Mouse (Mus musculus) embryonic facial prominence, embryonic 13.5 days (tissue): ENCODE results near the gene Cul7. TPM values are rescaled to one million over a fixed set of nuclear protein-coding genes. Genes with fewer than 3 reads are reported as not detected.

Experiments
- ATAC-seq: fragments of 200-750 bp; cut with Nextera tagmentation; 2 replicates; pipeline ENCODE4 v1.8.0; 2017; ENCODE audit warnings: low read depth; ENCODE audit not compliant: insufficient number of reproducible peaks, insufficient read depth, low FRiP score, low TSS enrichment
- H3K27ac ChIP-seq: fragments of 300-500 bp; sonication (generic); 2 replicates; pipeline ENCODE4 v1.5.1; 2015; ENCODE audit warnings: moderate library complexity, mild to moderate bottlenecking, inconsistent platforms
- H3K27me3 ChIP-seq: fragments of 300-500 bp; sonication (generic); 2 replicates; pipeline ENCODE4 v1.6.1; 2015; ENCODE audit warnings: mild to moderate bottlenecking, inconsistent platforms
- H3K36me3 ChIP-seq: fragments of 300-500 bp; sonication (generic); 2 replicates; pipeline ENCODE4 v1.6.1; 2015; ENCODE audit warnings: mild to moderate bottlenecking, inconsistent platforms
- H3K4me1 ChIP-seq: fragments of 300-500 bp; sonication (generic); 2 replicates; pipeline ENCODE4 v1.6.1; 2015; ENCODE audit warnings: inconsistent platforms
- H3K4me2 ChIP-seq: fragments of 300-500 bp; sonication (generic); 2 replicates; pipeline ENCODE4 v1.6.1; 2015; ENCODE audit warnings: moderate library complexity, mild to moderate bottlenecking, inconsistent platforms
- H3K4me3 ChIP-seq: fragments of 300-500 bp; sonication (generic); 2 replicates; pipeline ENCODE4 v1.5.1; 2015; ENCODE audit warnings: mild to moderate bottlenecking, inconsistent platforms
- H3K9ac ChIP-seq: fragments of 300-500 bp; sonication (generic); 2 replicates; pipeline ENCODE4 v1.6.1; 2015; ENCODE audit warnings: mild to moderate bottlenecking, inconsistent platforms
- H3K9me3 ChIP-seq: fragments of 300-500 bp; sonication (generic); 2 replicates; pipeline ENCODE4 v1.6.1; 2016; ENCODE audit warnings: inconsistent platforms
- WGBS: fragments of 180-500 bp; shearing (Covaris S2); methylation state at CpG from one replicate; pipeline ENCODE4 v1.1.7; 2015; ENCODE audit warnings: mixed read lengths; 5-methylcytosine and 5-hydroxymethylcytosine counted together
- polyA plus RNA-seq: library from polyadenylated mRNA; unstranded; fragments of >200 nt; fragmentation: Nextera tagmentation; extraction: Ambion mirVana; gene quantifications from 2 replicates; pipeline ENCODE4 v1.2.1, GENCODE M21; 2015

The Cul7 gene
- polyA plus RNA-seq, 1 experiment from 2014 or later, result 57.4 TPM

- WGBS, result 8% methylated on average over 36 of the region's 36 CpGs
- ATAC-seq, result peak; percentile 82
- H3K4me1 ChIP-seq, result peaks cover 16% of the 10 kb centered on the region
- peak within 1 kb of the TSS; percentile 94 for H3K9ac ChIP-seq
- H3K27ac ChIP-seq, result peak within 1 kb of the TSS; percentile 64
- H3K36me3 ChIP-seq, result peaks cover 26% of the 10 kb centered on the region
- H3K27me3 ChIP-seq, result no peaks in the 10 kb centered on the region
- H3K4me2 ChIP-seq, result peak within 1 kb of the TSS; percentile 100
- H3K4me3 ChIP-seq, result peak within 1 kb of the TSS; percentile 100
- no peaks in the 10 kb centered on the region for H3K9me3 ChIP-seq
Measured at GRCm38 (mm10) chr17:46710959-46711597, 60.9 kb downstream of the Cul7 start, which contains the start of gene Pex6. TSS of gene Pex6 (plus strand) at chr17:46711463.

- WGBS, result under 1% methylated on average over 67 of the region's 76 CpGs
- peak overlapping the region; percentile 64 for H3K27ac ChIP-seq
- peak overlapping the region; percentile 94 for H3K9ac ChIP-seq
- H3K4me2 ChIP-seq, result peak overlapping the region; percentile 100
- ATAC-seq, result no peak; the same call in 1 of the 2 replicates
- H3K27me3 ChIP-seq, result no peaks in the 10 kb centered on the region
- H3K4me3 ChIP-seq, result peak overlapping the region; percentile 100
- H3K9me3 ChIP-seq, result no peaks in the 10 kb centered on the region
- H3K36me3 ChIP-seq, result peaks cover 32% of the 10 kb centered on the region
- peaks cover 16% of the 10 kb centered on the region for H3K4me1 ChIP-seq
Measured at GRCm38 (mm10) chr17:46711612-46712271, 61.6 kb downstream of the Cul7 start.

- Histone ChIP-seq H3K4me2 (peak overlapping the region; percentile 100), H3K36me3 (peaks cover 39% of the 10 kb centered on the region), H3K4me3 (peak overlapping the region; percentile 100), H3K27ac (no peak overlapping the region), H3K27me3 (no peaks in the 10 kb centered on the region), H3K9ac (peak overlapping the region; percentile 94), H3K9me3 (no peaks in the 10 kb centered on the region), H3K4me1 (peaks cover 16% of the 10 kb centered on the region)
- no peak for ATAC-seq
- WGBS, result 74% methylated on average over 7 of the region's 7 CpGs
Measured at GRCm38 (mm10) chr17:46712442-46712841, 62.3 kb downstream of the Cul7 start.

GRCm38 (mm10) chr17:46713849-46714248 lies 63.7 kb downstream of the Cul7 start:
- no peak for ATAC-seq
- Histone ChIP-seq H3K4me1 (peaks cover 16% of the 10 kb centered on the region), H3K27me3 (no peaks in the 10 kb centered on the region), H3K27ac (no peak overlapping the region), H3K9me3 (no peaks in the 10 kb centered on the region), H3K9ac (no peak overlapping the region), H3K4me2 (no peak overlapping the region), H3K4me3 (no peak overlapping the region), H3K36me3 (peaks cover 42% of the 10 kb centered on the region)
- 89% methylated on average over 9 of the region's 9 CpGs for WGBS

Other genes with a start within 250 kb of the Cul7 start
- 1.1 and 3.3 TPM in 2 replicates for gene Crip3, start 221.4 kb upstream of the Cul7 start, polyA plus RNA-seq
- gene Slc22a7, start 211.9 kb upstream of the Cul7 start, polyA plus RNA-seq, result not detected in 2 replicates
- gene Ttbk1, start 162.7 kb upstream of the Cul7 start, polyA plus RNA-seq, result 0.14 and 0.27 TPM in 2 replicates
- 60.8 and 63.5 TPM in 2 replicates for gene Dnph1, start 153.6 kb upstream of the Cul7 start, polyA plus RNA-seq
- 10.7 and 11.4 TPM in 2 replicates for gene Cul9, start 103.9 kb upstream of the Cul7 start, polyA plus RNA-seq
- 6.3 and 8.9 TPM in 2 replicates for gene Srf, start 94.2 kb upstream of the Cul7 start, polyA plus RNA-seq
- 148 and 149 TPM in 2 replicates for gene Ptk7, start 20.8 kb upstream of the Cul7 start, polyA plus RNA-seq
- gene Klc4, start 4.3 kb upstream of the Cul7 start, polyA plus RNA-seq, result 21.8 and 26.3 TPM in 2 replicates
- gene Mrpl2, start 4.1 kb upstream of the Cul7 start, polyA plus RNA-seq, result 92.7 and 95.4 TPM in 2 replicates
- 72.3 and 75.6 TPM in 2 replicates for gene Rrp36, start 24.0 kb downstream of the Cul7 start, polyA plus RNA-seq
- 160 and 176 TPM in 2 replicates for gene Mea1, start 28.5 kb downstream of the Cul7 start, polyA plus RNA-seq
- 121 and 133 TPM in 2 replicates for gene Klhdc3, start 30.6 kb downstream of the Cul7 start, polyA plus RNA-seq
- gene Ppp2r5d, start 54.8 kb downstream of the Cul7 start, polyA plus RNA-seq, result 85.8 and 100 TPM in 2 replicates
- 27.9 and 32.4 TPM in 2 replicates for gene Pex6, start 61.1 kb downstream of the Cul7 start, polyA plus RNA-seq
- 0.34 and 1.8 TPM in 2 replicates for gene Gnmt, start 78.8 kb downstream of the Cul7 start, polyA plus RNA-seq
- gene Cnpy3, start 101.9 kb downstream of the Cul7 start, polyA plus RNA-seq, result 65.5 and 67.0 TPM in 2 replicates
- gene Ptcra, start 113.4 kb downstream of the Cul7 start, polyA plus RNA-seq, result 0.53 TPM in 1 of 2 replicates, not detected in the other
- gene 2310039H08Rik, start 122.3 kb downstream of the Cul7 start, polyA plus RNA-seq, result 69.8 and 78.6 TPM in 2 replicates
- 172 and 178 TPM in 2 replicates for gene Rpl7l1, start 132.3 kb downstream of the Cul7 start, polyA plus RNA-seq
- 4.4 and 5.0 TPM in 2 replicates for gene Bicral, start 208.1 kb downstream of the Cul7 start, polyA plus RNA-seq
- 58.5 and 63.3 TPM in 2 replicates for gene Tbcc, start 240.3 kb downstream of the Cul7 start, polyA plus RNA-seq